Mouse (Mus musculus): ENCODE measurements around the gene Pgpep1. TPM values are rescaled to one million over a fixed set of nuclear protein-coding genes. Genes with fewer than 3 reads are reported as not detected.

Pgpep1 gene
- polyA plus RNA-seq (2012; rRNA removed), result 52.0 and 73.1 TPM in 2 replicates

DNA sequence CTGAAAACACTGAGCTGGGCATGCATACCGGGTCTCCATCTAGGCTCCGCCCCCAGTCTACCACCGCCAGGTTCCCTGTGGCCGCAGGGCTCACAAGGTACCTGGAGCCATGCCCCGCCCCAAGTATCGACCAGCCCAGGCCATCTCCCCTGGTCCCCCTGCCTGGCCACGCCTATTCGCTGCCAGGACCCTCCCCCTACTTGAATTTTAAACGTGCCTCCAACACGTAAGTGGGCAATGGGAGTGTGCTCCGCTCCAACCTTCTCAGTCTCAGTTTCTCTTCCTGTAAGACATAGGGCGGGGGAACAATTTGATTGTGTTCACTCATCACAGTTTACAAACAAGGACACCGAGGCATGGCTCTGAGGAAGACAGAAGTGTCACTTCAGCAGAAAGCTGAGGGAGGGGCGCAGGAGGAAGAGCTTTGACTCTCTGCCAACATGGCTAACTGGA is at the start of gene Pgpep1:
TSS of gene Pgpep1 (minus strand) at position 116 of the 453 bp plus-strand sequence.
- WGBS, result 4% methylated on average over 14 of the region's 14 CpGs
- no peak for DNase-seq (ENCODE audit: low read depth, low spot score)

DNA sequence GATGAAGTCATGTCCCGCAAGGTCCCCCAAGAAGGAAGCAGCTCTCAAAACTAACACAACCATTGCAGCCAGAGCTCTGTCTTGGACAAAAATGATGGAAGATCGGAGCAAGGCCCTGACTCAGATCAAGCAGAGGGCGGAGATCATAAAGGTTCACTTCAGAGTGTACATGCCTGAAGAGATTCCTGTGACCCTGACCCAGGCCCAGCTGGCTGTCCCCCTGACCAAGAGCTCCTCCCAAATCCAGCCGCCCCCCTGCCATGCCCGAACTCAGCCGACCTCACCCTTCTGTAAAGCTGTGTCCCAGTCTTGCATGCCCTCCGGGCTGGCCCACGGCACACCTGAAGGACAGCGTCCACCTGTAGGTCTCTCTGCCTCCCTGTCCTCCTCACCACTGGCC is 49.6 kb upstream of the Pgpep1 start:
- 86% methylated on average over 9 of the region's 9 CpGs for WGBS
- no peak for DNase-seq (ENCODE audit: low read depth, low spot score)

DNA sequence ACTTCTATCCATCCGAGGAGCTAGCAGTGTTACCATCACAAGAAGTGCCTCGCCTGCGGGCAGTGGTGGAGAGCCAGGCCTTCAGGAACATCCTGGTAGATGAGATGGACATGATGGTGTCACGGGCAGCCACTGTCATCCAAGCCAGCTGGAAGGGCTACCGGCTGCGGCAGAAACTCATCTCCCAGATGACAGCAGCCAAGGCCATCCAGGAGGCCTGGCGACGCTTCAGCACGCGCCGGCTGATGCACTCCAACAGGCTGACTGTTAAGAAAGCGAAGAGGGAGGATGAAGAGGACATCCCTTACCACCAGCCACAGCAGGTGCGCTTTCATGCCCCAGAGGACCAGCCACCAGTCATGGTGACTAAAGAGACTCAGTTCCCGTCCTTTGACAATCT is 48.1 kb upstream of the Pgpep1 start:
- DNase-seq (ENCODE audit: low read depth, low spot score), result no peak
- WGBS, result 85% methylated on average over 14 of the region's 14 CpGs

DNA sequence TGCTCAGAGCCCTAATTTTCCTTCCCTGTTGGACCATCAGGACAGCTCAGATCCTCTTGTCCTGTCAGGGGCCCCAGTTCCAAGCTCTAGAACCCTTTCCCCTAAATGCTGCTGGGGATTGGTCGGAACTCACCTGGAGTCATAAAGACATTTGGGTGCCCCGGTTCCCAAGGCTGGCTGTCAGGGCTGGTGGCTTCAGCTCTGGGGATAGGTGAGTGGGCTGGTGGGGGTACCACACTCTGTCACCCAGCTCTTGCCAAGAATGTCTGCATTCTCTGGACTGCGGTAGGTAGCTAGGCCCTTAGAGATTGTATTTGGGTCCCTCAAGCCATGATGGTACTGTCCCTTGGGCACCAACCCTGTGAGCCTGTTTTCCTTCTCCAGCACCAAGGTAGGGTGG is 43.1 kb upstream of the Pgpep1 start, which contains the start of gene Iqcn:
TSS of gene Iqcn (plus strand) at position 171 of the 400 bp plus-strand sequence.
- DNase-seq (ENCODE audit: low read depth, low spot score), result no peak
- 95% methylated on average over 3 of the region's 3 CpGs for WGBS

DNA sequence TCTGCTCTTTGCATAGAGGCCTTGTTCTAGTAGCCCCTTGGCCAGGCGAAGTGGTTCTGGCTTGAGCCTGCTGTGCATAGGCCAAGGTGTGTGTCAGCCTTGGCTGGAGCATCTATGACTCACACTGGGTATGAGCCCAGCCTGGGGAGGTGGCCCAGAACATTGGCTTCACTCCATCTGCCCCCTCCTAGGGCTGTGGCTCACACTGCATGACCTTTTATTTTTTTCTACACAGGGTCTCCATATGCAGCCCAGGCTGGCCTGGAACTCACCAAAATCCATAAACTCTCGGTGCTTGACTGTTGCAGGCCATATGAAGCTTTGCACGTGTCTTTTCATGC is 42.6 kb upstream of the Pgpep1 start:
- WGBS, result 39% methylated on average over 3 of the region's 3 CpGs
- no peak for DNase-seq (ENCODE audit: low read depth, low spot score)

DNA sequence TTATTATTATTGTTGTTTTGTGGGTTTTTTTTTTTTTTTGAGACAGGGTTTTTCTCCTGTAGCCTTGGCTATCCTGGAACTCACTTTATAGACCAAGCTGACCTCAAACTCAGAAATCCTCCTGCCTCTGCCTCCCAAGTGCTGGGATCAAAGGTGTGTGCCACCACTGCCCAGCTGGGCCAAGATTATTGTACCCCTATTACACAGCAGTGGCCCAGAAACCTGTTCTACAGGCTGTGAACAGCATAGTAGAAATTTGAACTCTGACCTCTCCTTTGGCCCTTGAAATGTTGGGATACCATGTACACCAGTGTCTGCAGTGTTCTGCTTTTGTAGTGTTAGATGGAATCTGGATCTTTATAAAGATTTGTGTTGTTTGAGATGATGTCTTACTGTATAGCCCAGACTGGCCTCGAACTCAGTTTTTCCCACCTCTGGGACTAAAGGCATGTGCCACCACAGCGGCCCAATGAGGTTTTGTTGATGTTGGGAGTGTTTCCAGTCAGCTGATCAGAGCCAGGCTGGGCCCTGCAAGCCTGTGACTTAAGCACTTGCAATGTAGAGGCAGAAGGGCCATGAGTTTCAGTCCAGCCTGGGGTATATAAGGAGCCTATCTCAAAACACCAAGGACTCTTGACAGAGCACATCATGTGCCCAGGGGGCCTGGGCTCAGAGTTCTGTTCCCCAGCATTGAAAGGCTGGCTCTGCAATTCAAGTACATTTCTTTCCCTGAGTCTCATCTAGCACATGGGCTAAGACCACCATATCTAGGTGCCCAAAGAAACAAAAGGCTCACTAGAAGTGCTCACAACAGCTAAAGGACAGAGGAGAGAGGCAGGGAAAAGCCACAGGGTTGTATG is 42.0 kb upstream of the Pgpep1 start:
- no peak for DNase-seq (ENCODE audit: low read depth, low spot score)
- 40% methylated on average over 2 of the region's 2 CpGs for WGBS

DNA sequence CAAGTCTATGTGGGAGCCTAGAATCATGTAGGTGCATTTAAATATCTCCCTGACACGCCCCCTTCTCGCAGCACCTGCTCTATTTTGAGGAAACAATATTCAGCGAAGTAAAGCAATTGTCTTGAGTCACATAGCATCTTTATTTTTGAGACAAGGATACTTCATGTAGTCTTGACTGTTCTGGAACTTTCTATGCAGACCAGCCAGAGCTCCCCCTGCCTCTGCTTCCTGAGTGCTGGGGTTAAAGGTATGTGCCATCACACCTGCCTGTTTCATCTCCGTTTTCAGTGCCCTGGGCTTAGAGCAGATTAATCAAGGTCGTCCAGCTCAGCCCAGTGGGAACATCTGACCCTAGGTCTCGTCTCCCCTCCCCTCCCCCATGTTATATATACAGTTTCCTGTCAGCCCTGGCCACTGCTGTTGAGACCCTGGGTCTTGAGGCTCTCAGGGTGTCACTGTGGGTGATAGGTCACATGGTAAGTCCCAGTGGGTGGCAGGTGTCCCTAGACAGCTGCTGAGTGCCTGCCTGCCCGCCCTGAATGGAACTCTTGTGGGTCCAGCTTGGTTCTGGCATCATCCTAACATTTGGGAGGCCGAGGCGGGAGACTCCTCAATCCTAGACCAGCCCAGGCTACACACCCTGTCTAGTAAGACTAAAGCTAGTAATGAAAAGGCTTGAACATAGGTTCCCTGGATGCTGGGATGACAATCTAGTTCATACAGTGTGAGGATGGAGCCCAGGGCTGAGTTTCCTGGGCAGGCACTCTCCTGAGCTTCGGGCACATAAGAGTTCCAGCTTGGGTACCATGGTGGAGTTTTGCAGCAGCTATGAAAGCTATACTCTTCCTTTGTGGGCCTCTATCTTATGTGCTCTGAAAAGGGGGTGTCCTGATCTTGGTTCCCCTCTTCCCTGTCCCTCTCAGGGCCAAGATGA is 41.1 kb upstream of the Pgpep1 start:
- WGBS, result 36% methylated on average over 10 of the region's 10 CpGs

DNA sequence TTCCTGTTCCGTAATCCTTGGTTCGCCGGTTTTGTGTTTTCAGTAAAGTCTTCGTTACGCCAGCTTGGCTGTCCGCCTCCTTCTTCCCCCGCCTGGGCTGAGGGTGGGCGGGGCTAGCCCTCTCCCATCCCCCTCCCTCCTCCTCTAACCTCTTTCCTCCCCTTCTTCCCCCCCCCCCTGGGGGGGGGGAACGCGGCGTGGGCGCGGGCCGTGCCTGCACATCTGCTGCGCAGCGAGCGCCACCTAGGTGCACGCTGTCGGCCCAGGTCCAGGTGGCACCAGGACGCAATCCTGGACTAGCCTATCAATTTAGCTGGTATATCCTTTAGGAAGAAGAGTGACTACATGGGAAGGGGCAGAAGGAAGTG is 40.4 kb upstream of the Pgpep1 start:
- 0% methylated on average over 20 of the region's 20 CpGs for WGBS
- no peak for DNase-seq (ENCODE audit: low read depth, low spot score)

More for the DNA sequence above, 41.1 kb upstream of the Pgpep1 start:
- DNase-seq (ENCODE audit: low read depth, low spot score), result no peak

DNA sequence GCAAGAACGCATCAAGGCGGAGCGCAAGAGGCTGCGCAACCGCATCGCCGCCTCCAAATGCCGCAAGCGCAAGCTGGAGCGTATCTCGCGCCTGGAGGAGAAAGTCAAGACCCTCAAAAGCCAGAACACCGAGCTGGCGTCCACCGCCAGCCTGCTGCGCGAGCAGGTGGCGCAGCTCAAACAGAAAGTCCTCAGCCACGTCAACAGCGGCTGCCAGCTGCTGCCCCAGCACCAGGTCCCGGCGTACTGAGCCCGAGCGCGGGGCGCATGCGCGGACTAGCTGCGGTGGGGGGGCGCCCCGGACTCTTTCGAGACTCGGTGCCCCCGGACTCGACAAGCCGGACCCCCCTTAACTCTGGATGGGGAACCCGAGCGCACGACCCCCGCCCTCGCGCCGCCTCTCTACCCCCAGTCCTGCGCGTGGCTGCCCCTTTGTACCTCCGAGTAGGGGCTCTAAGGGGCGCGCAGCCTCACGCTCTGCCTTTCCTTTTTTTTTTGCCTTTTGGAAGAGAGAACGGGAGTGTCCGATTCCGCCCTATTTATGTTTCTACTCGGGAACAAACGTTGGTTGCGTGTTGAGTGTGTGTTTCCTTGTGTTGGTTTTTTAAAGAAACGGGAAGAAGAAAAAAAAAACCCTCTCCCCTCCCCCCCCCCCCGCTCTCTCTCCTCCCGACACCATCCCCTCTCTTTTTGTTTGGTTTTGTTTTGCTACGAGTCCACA is 39.8 kb upstream of the Pgpep1 start:
- under 1% methylated on average over 58 of the region's 59 CpGs for WGBS
- no peak for DNase-seq (ENCODE audit: low read depth, low spot score)

DNA sequence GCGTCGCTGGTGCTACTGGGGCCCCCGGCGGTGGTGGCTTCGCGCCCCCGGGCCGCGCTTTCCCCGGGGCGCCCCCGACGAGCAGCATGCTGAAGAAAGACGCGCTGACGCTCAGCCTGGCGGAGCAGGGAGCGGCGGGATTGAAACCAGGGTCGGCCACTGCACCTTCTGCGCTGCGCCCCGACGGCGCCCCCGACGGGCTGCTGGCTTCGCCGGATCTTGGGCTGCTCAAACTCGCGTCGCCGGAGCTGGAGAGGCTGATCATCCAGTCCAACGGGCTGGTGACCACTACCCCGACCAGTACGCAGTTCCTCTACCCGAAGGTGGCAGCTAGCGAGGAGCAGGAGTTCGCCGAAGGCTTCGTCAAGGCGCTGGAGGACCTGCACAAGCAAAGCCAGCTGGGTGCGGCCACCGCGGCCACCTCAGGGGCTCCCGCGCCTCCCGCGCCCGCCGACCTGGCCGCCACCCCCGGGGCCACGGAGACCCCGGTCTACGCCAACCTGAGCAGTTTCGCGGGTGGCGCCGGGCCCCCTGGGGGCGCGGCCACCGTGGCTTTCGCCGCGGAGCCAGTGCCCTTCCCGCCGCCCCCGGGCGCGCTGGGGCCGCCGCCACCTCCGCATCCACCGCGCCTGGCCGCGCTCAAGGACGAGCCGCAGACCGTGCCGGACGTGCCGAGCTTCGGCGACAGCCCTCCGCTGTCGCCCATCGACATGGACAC is 39.1 kb upstream of the Pgpep1 start:
- under 1% methylated on average over 89 of the region's 89 CpGs for WGBS
- DNase-seq (ENCODE audit: low read depth, low spot score), result no peak

DNA sequence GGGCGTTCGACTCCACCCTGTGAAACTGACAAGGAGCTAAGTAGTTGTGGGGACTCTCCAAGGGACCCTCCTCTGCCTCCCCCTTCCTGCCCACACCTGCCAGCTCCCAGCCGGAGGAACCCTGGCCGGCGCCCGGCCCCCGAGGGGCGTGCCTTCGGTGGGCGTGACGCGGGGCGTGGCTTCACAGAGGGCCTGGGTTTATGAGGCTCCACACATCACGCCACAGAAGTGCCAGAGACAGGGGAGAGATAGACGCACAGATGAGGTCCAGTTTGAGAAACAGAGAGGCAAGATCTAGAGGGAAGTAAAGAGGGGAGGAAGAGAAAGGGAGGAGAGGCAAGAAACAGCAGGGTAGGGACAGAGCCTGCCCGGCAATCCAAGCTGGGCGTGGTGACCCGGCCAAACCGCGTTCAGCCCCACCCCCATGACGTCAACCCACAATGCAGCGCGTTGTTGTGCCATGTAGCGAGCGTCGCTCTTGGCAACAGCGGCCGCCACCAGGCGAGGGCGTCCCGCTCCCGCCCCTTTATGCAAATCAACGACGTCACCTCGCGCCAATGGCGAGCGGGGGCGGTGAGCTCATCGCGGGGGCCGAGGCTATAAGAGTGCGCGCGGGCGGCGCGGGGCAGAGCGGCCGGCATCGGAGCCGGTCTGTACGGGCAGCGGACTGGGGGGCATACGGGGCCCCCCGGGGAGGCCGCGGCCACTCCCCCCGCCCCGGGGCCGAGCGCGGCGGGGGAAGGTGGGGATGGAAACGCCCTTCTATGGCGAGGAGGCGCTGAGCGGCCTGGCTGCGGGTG is 38.3 kb upstream of the Pgpep1 start, which contains the start of gene Jund:
TSS of gene Jund (plus strand) at position 640 of the 800 bp plus-strand sequence.
- DNase-seq (ENCODE audit: low read depth, low spot score), result no peak

DNA sequence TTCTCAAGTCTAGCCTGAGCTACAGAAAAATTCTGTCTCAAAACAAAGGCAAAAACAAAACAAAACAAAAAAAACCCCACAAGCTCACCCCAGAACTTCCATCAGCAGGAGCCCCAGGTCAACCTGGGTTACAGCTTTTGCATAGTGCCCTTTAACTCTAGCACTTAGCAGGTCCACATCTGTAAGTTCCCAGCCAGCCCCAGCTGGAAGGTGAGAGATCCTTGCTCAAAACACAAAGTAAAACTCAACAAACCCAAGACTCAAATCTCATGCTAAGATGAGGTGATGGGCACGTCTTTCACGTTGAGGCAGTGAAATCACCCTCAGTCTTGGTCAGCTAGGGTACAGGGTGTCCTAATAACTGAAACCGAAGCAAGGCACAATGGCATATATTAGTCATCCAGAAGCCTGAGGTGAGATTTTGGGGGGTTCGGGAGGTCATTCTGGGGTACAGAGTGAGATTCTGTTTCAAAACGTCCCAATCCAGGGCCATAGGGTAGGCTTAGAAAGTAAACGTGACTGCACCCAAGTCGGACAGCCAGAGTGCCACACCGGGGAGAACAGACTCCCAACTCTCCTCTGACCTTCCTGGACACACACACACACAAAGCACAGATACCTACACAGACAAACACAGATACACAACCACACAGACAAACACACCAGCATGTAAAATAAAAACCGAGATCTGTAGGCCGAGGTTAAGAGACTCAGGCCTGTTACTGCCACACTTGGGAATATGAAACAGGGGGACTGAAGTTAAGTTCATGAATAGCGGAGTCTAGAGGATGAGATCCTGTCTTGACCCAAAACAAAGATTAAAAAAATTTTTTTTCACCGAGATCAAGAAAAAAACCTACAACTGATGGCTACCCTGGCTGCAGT is 37.4 kb upstream of the Pgpep1 start:
- DNase-seq (ENCODE audit: low read depth, low spot score), result no peak
- whole genome bisulfite sequencing, result 44% methylated on average over 12 of the region's 12 CpGs

More for the DNA sequence above, 38.3 kb upstream of the Pgpep1 start, which contains the start of gene Jund:
- under 1% methylated on average over 69 of the region's 69 CpGs for WGBS

DNA sequence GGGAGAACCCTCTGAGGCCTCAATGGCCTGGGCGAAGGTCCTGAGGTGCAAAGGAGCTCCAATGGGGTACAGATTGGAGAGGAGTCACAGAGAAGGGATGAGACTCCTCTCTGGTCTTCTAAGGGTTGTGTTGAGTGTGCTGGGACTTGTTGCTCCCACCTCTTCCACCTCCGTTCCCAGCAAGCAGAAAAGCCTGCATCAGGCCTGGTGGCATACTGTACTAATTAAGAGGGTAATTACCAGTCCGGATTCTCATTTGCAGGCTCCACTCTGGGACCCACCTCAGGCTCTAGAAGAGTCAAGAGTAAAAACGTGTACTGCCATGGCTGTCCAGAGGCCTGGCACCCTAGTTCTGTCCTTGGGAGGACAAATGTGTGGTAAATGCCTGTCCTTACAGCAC is 36.8 kb upstream of the Pgpep1 start:
- DNase-seq (ENCODE audit: low read depth, low spot score), result no peak
- WGBS, result 40% methylated on average over 4 of the region's 4 CpGs

DNA sequence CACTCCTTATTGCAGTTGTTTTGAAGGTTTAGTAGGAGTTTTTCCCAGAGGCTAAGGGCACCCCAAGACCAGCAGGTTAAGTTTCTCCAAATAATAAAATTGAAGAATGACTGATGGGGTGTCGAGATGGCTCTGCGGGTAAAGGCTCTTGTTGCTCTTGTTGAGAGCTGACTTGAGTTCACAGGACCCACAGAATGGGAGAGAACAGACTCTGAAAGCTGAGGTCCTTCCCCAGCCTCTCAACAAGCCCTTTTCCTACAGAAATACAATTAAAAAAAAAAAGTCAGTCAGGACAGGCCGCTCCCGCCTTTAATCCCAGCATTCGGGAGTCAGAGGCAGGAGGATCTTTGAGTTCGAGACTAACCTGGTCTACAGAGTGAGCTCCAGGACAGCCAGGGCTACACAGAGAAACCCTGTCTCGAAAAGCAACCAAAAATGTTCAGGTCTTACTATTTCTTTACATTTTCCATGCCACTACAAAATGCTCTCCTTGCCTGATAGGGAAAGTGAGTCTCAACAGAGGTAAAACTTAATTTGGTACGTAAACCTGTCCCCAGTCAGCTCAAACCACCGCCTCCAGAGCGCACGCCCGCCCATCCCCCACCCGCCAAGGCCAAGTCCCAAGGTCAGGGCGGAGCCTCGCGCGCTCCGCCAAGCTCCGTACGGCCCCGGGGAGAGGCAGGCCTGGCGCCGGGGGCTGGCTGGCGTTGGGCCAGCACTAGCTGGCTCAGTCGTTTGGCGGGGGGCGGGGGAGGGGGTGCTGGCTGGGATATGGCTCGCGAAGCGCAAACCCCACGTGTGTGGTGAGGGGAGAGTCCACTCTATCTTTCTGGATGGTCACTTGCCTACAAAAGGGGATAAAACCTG is 36.1 kb upstream of the Pgpep1 start:
- DNase-seq (ENCODE audit: low read depth, low spot score), result no peak
- 3% methylated on average over 31 of the region's 31 CpGs for WGBS

DNA sequence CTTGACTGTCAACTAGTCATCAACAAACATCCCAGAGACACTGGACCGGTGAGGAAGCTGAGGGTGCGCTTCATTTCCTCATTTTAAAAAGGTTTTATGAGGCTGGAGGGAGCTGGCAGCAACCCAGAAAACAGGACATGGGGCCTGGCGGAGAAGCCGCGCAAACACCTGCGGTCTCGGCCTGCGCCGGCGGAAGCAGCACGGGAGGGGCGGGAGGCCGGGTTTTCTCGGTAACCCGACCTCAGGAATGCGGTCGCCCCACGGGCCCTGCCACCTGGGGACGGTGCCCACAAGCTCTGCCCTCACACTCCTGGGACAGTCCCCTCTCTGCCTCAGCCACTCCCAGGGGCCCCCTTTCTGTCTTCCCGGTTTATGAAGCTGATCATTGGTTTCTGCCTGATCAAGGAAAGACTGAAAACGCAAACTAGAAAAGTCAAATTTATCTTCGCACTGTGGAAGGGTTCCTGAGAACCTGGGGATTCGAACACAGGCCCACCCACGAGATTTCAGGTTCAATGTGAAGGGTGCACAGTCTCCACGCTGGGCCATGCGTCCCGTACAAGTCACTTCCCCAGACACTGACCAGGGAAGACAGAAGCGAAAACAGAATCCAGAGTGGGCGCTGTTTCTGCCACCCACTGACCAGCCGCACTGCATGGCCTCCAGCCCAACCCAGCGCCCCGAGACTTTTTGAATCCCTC is 35.3 kb upstream of the Pgpep1 start:
- DNase-seq (ENCODE audit: low read depth, low spot score), result no peak
- 21% methylated on average over 32 of the region's 32 CpGs for WGBS

DNA sequence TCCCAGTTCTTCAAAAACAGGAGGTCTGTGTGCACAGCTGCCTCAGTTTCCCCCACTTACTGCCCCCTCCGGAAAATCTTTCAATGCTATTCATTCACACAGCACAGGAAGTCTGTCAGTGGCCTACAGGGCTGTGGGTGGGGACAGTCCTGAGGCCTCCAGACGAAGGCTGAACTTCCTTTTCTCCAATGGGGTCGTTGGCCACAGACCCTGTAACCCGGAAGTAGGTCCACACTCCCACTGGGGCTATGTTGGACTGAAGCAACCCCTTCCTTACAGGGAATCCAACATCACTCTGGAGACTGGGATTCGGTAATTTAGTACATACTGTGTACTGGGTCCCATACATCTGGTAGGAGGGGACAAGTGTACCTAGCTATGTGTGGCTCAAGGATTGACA is 33.4 kb upstream of the Pgpep1 start:
- DNase-seq (ENCODE audit: low read depth, low spot score), result no peak
- WGBS, result 62% methylated on average over 5 of the region's 5 CpGs
